Mouse (Mus musculus) R1 (cell line): Measurements from ENCODE around the gene Map3k5.

Source experiments
- DNase-seq: peaks from one replicate; pipeline ENCODE4 v3.0.0-alpha.2; 2018; ENCODE audit warnings: low read depth, low spot score

Map3k5 gene

DNA sequence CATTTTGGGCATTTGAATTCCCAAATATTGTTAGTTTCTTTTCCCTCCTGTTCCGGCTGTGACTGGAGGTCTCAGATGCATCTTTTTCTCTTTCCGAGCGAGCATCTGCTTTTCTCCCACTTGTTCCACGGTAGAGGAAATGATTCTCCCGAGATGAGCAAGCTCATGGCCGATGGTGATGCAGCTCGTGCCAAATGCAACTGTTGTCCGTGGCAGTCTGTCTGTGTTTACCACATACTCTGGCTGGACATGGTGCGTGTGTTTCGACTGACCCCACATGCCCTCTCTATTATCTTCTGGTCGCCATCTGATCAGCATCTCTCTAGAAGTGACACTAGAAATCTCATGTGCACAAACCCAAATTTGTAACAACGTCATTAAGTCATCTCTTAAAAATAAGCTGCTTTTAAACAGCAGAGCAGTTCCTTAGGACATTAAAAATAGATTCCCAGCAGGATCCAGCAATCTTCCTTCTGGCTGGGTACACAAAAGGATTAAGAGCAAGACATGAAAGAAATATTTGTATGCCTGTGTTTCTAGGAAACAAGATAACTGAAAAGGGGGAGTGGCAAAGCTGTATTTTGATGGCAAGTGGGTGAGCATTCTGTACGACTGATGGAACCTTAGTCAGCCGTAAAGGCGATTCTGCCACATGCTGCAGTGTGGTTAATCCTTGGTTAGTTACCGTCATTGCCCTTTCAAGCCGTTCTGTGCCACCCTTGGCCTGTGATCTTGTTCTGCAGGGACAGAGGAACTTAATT, 72.2 kb downstream of the Map3k5 start:
- no peak for DNase-seq

DNA sequence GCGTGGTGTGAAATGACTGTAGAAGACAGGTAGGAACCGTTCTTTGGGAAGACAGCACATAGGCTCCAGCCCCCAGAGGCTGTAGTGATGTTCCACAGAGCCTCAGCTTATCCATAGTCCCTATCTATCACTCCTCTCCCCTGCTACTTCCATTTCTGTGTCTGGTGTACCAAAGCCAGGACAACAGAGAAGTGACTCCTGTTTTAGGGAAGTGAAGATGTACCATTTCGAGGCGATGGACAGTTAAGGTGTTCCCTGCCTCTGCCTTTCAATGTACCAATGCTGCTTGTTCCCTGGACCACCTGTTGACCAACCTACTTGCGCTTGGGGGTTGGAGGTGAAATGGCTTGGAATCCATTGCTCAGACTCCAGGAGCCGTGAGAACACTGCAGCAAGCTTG, 75.0 kb downstream of the Map3k5 start:
- DNase-seq: no peak

DNA sequence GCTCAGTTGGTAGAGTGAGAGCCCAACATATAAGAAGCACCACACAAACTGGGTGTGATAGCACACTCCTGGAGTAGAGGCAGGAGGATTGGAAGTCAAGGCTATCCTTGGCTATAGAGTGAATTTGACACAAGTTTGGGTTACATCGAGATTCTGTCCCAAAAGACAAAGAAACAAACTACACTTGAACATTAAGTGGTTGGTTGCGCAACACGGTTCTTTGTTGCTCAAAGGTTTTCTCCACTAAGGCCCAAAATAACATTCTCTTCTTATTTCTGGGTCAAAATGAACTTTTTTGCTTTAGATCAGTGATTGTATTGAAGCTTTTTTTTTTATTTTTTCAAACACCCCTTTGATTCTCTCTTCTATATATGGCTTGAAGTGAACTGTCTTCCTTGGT, 75.7 kb downstream of the Map3k5 start:
- DNase-seq: no peak

DNA sequence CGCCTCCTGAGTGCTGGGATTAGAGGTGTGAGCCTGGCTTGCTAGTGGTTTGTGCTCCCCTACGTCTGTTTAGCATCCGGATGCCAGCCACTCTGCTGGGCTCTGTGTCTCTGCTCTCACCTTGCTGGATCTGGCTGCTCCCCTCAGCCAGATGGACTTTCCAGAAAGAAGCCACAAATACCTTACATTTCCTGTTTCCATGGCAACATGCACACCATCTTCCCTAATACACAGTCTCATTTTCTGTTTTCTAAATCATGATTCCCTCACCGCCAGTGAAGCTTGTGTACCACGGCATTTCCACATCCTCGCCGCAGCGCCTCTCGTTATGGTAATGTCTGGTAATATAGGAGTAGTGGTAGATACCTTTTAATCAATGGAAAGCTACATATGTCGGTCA, 84.1 kb downstream of the Map3k5 start:
- no peak for DNase-seq

DNA sequence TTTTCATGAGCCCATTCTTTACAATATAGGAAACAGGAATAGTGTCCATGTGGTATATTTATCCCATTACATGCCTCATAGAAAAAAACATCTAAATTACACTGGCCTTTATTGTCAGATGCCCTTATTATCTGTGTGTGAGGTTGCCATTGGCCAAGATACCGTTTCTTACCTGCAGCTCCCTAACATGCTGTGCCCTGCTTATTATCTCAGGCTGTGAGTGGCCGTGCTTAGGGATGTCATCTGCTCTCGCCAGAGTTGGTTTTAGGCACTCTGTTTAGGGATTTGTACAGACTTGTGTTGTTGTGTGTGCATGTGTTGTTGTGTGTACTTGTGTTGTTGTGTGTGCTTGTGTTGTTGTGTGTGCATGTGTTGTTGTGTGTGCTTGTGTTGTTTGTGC, 84.5 kb downstream of the Map3k5 start:
- DNase-seq: no peak

DNA sequence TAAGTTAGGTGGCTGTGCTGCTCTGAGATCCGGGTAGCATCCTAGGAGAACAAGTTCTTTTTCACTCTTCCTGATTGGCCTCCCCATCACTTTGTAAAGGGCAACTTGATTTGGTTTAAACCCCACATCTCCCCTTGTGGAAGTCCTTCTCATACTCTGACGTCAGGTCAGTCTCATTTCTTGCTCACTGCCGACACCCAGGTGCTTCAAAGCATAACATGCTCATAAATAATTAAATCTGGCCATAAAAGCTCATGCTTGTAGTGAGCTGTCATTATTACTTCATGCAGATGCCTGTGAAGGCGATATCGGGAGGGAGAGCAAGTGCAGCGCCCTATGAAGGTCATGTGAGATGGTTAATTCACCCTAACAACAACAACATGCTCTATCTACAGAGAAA, 87.0 kb downstream of the Map3k5 start:
- DNase-seq: no peak

DNA sequence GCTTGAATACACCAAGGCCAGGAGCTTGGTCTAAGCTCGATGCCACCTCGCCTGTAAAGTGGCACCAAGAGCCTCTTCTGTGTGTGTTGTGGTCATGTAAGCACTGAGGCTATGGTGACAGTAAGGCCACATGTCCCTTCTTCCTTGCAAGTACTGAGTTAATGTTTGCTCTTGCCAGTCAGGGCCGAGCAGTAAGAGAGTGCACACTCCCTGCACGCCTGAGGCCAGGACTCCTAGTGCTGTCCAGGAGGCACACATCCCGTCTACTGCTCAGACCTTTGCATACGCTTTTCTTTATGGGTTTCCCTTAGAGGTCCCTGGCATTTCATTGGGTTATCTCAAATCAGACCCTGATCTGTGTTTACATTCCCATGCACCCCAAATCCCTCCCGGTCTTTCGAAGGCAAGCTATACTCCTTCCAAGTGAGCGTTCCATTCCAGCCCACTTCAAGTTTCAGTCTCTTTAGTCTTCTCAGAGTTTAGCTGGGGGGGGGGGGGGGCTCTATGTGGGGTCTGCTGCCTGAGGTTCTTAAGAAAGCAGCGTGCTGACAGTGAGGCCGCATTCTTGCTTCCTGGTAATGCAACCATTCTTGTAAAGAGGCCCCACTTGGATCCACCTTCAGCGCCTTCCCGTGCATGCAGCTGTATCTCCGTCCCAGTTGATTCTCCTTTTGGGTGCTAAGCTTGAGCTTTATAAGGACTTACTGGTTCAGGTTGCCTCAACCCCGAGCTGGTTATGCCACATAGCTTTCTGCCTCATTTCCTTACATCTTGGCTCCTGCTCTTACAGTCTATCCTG, 87.6 kb downstream of the Map3k5 start:
- no peak for DNase-seq

DNA sequence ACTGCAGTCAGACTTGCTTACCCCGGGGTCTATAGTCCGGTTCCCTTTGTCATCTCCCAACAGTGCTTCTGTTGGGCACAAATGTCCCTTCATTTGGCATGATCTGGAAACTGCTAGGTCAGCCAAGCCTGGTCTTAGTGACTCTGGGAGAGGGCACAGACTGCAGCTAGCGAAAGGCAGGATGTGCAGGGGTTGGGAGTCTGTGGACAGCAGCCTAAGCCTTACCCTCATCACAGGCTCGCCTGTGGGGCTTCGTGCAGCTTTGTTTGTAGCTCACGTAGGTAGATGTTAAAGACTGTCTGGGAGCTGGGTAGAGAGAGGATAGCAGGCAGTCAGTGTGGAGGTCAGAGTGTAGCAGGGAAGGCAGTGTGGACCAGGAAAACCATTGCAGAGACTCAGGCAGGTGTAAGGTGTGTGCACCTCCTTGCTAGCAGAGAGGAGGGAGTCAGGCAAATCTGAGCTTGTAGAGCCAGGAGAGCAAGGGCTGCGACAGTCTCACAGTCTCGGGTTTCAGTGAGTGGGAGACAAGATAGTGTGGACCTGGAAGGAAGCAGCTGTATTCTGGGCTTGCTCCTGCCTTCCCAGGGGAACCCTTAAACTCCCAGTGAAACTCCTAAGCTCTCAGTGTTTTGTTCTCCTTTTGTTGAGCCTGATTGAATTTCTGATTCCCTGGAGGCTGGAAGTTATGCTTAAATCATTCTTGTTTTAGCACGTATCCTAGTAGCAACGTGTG, 88.5 kb downstream of the Map3k5 start:
- DNase-seq: no peak

DNA sequence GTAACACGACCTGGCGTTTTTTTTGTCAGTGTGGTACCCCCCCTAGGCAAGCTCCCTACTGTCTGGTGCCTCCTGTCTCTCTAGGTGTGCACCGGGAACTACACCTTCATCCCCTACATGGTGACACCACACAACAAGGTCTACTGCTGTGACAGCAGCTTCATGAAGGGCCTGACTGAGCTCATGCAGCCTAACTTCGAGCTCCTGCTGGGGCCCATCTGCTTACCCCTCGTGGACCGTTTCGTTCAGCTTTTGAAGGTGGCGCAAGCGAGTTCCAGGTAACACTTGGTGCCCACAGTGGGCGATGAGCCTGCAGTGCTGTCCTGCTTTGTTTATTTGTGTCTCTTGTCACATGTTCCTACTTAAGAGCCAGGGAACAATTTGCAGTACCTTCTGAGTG, 89.3 kb downstream of the Map3k5 start:
- DNase-seq: no peak

DNA sequence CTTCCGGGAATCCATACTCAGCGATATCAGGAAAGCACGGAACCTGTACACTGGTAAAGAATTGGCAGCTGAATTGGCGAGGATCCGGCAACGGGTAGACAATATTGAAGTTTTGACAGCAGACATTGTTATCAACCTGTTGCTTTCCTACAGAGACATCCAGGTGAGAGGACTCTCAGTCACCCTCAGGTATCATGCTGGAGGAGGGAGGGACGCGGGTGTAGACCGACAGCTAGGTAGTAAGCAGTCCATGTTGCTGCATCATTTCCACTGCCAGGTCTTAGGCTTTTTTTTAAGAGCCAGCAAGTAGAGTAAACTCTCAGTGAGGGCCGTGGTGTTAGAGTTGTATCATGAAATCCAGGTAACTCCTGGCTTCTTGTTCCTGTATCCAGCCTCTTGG, 90.6 kb downstream of the Map3k5 start:
- DNase-seq: no peak

DNA sequence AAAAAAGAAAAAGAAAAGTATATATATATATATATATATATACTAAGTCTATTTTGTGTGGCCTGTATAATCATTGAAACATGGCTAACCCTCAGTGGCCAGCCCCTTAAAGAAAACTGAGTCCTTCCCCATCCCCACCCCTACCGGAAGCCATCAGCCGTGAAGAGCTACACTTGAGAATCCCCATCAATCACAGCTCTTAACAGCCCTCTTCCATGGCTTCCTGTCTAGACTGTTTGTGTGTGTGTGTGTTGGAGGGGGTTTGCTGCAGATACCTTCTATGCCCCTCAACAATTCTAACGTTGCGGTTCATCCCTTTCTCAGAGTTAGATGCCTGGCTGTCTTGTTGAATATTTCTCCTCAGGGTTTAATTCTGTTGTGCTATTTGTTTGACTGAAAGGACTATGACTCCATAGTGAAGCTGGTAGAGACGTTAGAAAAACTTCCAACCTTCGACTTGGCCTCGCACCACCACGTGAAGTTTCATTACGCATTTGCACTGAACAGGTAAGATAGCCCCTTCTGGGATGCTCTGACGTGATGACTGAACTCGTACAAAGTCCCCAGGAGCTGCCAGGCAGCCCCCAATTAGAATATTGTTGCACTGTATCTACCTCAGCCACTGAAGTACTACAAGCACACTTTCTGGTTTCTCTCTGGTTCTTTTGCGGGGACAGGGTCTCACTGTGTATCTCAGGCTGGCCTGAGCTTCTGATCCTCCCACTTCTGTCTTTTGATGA, 91.7 kb downstream of the Map3k5 start:
- no peak for DNase-seq

DNA sequence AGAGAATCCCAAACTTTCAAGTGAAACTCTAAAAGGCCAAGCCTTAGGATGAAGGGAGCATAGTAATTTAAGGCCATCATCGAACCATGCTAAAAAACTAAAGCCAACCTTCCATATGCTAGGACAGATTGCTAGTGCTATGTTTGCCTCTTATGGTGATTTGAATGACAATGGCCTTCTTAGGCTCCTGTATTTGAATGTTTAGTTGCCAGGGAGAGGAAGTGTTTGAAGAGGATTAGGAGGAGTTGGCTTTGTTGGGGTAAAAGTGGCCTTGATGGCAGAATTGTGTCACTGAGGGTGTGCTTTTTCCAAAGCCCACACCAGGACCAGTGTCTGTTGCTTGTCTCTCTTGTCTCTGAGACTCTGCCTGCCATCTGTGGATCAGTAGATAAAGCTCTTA, 96.4 kb downstream of the Map3k5 start:
- peak; percentile 75 for DNase-seq

DNA sequence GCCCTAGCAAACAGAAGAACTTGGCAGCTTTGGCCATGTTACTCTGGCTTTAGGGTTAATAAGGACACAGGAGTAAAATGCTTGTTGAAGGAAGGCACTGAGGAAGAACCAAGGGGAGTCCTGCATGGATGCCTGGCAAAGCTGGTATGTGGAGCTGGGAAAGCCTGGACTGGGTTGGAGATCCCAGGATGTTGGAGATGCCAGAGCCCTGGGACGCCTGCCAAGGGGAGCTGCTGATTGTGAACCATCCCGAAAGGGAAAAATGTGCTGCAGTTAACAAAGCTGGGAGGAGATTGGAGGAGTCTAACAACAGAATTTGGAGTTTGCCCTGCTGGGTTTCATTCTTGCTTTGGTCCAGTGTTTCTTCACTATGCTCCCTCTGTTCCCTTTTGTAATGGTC, 97.7 kb downstream of the Map3k5 start:
- no peak for DNase-seq

DNA sequence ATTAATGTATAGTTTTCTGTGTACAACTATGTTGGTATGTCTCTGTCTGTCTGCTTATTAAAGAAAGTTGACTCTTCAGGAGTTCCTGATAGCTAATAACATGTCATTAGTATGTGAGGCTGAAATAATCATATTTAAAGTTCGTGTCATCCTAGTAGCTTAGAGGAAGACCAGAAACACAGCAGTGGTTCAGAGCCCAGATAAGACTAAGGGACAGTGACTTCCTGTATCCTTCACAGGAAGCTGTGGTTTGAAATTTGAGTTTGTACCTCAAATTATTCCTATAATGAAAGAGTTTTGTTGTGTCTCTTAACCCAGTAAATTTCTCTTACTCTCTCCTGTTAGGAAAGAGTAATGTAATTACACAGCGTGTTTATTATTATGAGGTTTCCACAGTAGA, 102.1 kb downstream of the Map3k5 start:
- DNase-seq: no peak

DNA sequence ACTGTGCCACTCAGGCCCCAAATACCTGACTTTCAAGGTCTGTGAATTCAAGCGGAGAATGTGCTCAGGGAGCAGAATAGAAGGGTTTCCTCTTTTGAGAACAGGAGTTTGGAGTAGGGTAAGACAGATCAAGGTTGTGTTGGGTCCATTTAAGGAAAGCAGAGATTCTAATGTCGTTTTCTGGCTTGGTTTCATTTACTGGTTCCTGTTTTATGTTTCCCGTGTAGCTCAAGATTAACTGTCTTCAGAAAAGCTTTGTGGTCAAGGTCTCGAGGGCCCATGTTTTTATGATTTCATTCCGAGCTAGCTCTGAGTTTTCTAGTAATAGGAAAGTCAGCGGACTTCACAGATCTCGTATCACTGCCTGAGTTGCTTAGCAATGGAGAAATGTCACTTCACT, 102.6 kb downstream of the Map3k5 start:
- DNase-seq: no peak

DNA sequence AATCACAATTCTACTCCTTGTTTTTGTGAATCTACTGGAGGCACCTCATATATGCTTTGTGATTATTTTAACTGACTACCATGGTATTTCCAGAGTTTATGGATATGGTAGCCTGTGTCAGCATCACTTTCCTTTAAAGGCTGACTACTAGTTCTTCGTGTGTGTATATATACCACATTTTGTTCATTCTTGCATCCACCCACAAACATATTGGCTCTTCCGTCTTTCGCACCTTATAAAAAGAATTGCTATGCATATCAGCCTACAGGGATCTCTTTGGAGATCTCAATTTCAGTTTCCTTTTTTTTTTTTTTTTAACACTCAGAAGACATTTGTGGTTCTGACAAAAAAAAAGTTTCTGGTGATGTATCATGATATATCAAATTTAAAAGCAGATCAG, 105.3 kb downstream of the Map3k5 start:
- DNase-seq: no peak

DNA sequence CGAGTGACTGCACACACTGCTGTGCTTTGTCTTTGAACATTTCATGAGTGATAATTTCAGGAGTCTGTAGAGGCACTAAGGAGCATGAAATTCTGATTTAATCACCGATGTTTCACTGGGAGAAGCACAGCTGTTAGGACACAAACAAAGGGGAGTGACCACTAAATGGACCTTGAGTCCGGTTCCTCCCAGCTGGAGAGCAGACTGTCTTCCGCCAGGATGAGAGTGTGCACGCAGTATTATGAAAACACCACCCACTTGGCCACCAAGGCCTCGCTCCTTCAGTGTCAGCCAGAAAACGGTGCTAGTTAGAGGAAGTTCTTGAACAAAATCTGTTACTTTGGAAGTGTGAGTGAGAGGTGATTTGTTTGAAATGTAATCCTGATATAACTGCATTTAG, 105.8 kb downstream of the Map3k5 start:
- DNase-seq: no peak

DNA sequence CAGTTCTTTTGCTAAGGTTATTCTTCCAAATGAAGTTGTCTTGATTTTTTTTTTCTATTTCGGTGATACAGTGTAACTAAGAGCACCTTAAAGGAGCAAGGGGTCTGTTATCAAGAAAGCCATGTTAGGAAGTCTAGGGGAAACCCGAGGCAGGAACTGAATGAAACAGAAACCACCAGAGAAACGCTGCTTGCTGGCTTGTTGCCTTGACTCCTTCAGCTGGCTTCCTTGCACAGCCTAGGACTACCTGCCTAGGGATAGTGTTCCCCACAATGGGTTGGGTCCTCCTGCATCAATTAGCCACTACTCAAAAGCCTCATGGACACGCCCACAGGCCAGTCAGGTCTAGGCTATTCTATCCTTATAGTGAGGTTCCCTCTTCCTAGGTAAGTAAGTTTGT, 106.4 kb downstream of the Map3k5 start:
- DNase-seq: no peak

DNA sequence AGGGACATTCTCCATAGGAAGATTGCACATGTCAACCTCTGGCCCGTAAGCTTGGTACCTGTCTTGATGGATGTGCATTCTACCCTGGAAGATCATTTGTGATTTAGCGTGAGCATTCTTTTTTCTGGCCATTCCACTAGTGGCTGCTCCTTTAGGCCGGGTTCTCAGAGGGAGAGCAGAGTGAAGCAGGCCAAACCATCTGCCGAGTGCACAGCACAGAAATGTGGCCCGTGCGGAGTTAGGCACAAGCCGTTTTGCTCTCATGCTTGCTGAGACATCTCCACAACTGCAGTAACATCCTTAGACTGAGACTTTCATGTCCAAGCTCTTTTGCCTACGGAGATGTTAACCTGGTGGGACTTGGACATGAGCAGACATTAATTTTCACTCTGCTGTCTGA, 107.8 kb downstream of the Map3k5 start:
- DNase-seq: no peak

DNA sequence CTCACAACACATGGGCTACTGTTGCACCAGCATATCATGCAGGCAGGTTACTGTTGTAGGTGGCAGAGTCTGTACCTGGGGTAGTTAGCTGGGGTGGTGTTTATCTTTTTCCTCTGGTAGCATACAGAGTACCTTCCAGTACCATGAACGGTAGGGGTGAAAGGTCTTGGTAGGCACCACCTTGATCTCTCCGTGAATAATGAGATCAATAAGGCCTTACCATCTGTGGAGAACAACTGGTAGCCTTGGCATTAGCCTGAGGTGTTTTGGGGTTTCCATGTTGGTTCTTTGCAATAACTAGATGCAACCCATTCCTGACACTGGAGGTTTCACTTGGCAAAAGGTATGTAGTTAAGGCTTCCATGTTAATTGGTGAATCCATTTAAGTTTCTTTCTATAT, 109.8 kb downstream of the Map3k5 start:
- no peak for DNase-seq

DNA sequence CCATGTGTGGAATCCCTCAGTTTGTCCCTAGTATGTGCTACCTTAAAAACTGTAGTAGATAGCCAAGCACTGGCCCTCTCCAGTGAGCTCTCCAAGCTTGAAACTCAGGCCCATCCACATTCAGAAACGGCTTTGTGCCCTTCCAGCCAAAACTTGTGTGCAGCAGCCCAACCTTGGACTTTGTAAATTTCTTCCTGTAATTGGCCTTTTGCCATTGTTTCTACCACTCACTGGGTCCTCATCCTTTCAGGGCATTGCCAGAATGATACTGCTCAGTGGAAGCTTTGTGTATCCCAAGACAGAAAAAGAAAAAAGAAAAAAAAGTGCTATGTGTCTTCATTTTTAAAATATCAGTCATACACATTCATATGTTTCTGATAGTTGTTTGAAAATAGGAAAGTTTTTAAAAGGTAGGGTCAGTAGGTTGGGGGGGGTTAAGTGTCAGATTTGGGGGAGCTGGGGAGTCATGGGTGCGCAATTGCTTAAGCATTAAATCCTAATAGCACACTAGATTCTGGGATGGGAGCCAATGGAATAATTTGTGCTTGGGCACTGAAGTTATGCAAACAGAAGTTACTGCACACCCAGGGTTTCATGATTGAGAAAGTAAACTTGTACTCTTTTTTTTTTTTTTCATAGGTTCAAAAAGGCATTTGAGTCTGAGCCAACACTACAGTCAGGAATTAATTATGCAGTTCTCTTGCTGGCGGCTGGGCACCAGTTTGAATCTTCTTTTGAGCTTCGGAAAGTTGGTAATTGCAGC, 111.6 kb downstream of the Map3k5 start:
- no peak for DNase-seq
